Mouse (Mus musculus): Measurements from ENCODE around the gene Lmbr1.

DNA sequence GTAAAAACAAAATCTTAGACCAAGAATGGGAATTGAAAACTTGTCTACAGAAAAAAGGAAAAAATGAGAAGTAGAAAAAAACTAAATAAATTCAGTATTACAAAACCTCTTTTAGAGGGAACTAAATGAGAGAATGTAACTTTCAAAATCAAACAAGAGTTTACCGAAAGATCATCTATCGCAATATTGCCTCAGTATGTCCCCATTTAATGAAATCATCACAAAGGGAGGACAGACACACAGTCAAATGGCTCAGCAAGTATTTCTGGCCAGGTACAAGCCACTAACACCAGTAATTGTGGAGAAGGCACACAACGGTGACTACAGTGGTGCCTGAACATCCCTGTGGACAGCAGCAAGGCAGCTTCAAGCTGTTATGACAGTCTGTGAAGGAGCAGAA is 88.1 kb downstream of the Lmbr1 start:
- TF ChIP-seq POLR2A (IDR thresholded peaks at IDR 0.05; ENCODE audit: insufficient read depth, low read depth, low read length) (no peak), CTCF (IDR thresholded peaks at IDR 0.05) (no peak), EP300 (IDR thresholded peaks at IDR 0.05; ENCODE audit: insufficient read depth, low read depth, low read length) (no peak)

Measured in heart, adult 2 months (tissue).